Mouse (Mus musculus) gastrocnemius, adult 2 months (tissue): ENCODE measurements around the gene Fgfr2. TPM values are rescaled to one million over a fixed set of nuclear protein-coding genes. Genes with fewer than 3 reads are reported as not detected.

Experiments used
- DNase-seq: peaks from one replicate; pipeline ENCODE4 v3.0.0; 2022
- H3K27ac ChIP-seq: fragments of 200-600 bp; 2 replicates; pipeline ENCODE4 v1.8.1; 2022; ENCODE audit warnings: mild to moderate bottlenecking
- H3K4me3 ChIP-seq: fragments of 200-600 bp; 2 replicates; pipeline ENCODE4 v1.8.1; 2022; ENCODE audit warnings: mild to moderate bottlenecking, moderate library complexity
- CTCF ChIP-seq: fragments of 200-600 bp; IDR thresholded peaks from 2 replicates; pipeline ENCODE4 v1.8.1; 2022; ENCODE audit warnings: antibody characterized with exemption, mild to moderate bottlenecking, moderate library complexity
- intact Hi-C: fragments of 180-260 bp; cut with DNase I; formaldehyde crosslinking; loops from one replicate; pipeline ENCODE4 v1.15.1; 2025
- total RNA-seq, 2 experiments: library from RNA; stranded (reverse); gene quantifications; 2 replicates each; pipeline ENCODE4 v1.2.3; 2021

The Fgfr2 gene
- total RNA-seq, 2 experiments from 2014 or later: 0.15 to 0.33 TPM

GRCm38 (mm10) chr7:132767999-132768370, 355.2 kb downstream of the Fgfr2 start:
- DNase-seq: no peak
- intact Hi-C loops: loop anchor here (5.0 kb wide), 1 partner anchor 39 kb away; no protein-coding TSS in a partner anchor
- no peak overlapping the region for H3K4me3 ChIP-seq
- TF ChIP-seq CTCF: no peak
- H3K27ac ChIP-seq: peak overlapping the region; percentile 88

- DNase-seq: no peak
- no peak overlapping the region for H3K4me3 ChIP-seq
- intact Hi-C loops: loop anchor here (5.0 kb wide), 1 partner anchor 40 kb away; no protein-coding TSS in a partner anchor
- no peak for TF ChIP-seq CTCF
- H3K27ac ChIP-seq: peak overlapping the region; percentile 88
These were observed 355.7 kb downstream of the Fgfr2 start for GRCm38 (mm10) chr7:132767233-132767998.

GRCm38 (mm10) chr7:132766235-132766871, 356.8 kb downstream of the Fgfr2 start:
- peak; percentile 10; the same call in 1 of the 2 replicates for TF ChIP-seq CTCF
- peak overlapping the region; percentile 88 for H3K27ac ChIP-seq
- intact Hi-C loops: loop anchor here (5.0 kb wide), 1 partner anchor 41 kb away; no protein-coding TSS in a partner anchor
- peak; percentile 81 for DNase-seq
- no peak overlapping the region for H3K4me3 ChIP-seq

- TF ChIP-seq CTCF: no peak
- intact Hi-C loops: loop anchor here (2.0 to 5.0 kb wide), 2 partner anchors 29 to 42 kb away; no protein-coding TSS in a partner anchor
- Histone ChIP-seq H3K27ac (peak overlapping the region; percentile 88), H3K4me3 (no peak overlapping the region)
- no peak for DNase-seq
These were observed 357.4 kb downstream of the Fgfr2 start for GRCm38 (mm10) chr7:132765629-132766186.

- H3K4me3 ChIP-seq: no peak overlapping the region
- no peak for TF ChIP-seq CTCF
- no peak for DNase-seq
- peak overlapping the region; percentile 88 for H3K27ac ChIP-seq
- intact Hi-C loops: loop anchor here (2.0 to 5.0 kb wide), 2 partner anchors 28 to 42 kb away; no protein-coding TSS in a partner anchor
These were observed 358.2 kb downstream of the Fgfr2 start for GRCm38 (mm10) chr7:132764896-132765491.

GRCm38 (mm10) chr7:132764314-132764713, 358.8 kb downstream of the Fgfr2 start:
- intact Hi-C loops: loop anchor here (2.0 kb wide), 1 partner anchor 28 kb away; no protein-coding TSS in a partner anchor
- TF ChIP-seq CTCF: no peak
- DNase-seq: no peak
- Histone ChIP-seq H3K4me3 (no peak overlapping the region), H3K27ac (peak overlapping the region; percentile 88)

GRCm38 (mm10) chr7:132763911-132764310, 359.2 kb downstream of the Fgfr2 start:
- Histone ChIP-seq H3K27ac (peak overlapping the region; percentile 88), H3K4me3 (no peak overlapping the region)
- DNase-seq: no peak
- intact Hi-C loops: loop anchor here (2.0 kb wide), 1 partner anchor 27 kb away; no protein-coding TSS in a partner anchor
- TF ChIP-seq CTCF: no peak

- DNase-seq: no peak
- intact Hi-C loops: no loop called here
- peak overlapping the region; percentile 88 for H3K27ac ChIP-seq
These were observed 359.8 kb downstream of the Fgfr2 start for GRCm38 (mm10) chr7:132763351-132763750.

GRCm38 (mm10) chr7:132761409-132761808, 361.7 kb downstream of the Fgfr2 start:
- peak; percentile 52 for DNase-seq
- no peak overlapping the region for H3K4me3 ChIP-seq
- no peak for TF ChIP-seq CTCF
- intact Hi-C loops: no loop called here
- H3K27ac ChIP-seq: peak overlapping the region; percentile 88

More at GRCm38 (mm10) chr7:132763351-132763750, 359.8 kb downstream of the Fgfr2 start:
- no peak for TF ChIP-seq CTCF
- no peak overlapping the region for H3K4me3 ChIP-seq

- Histone ChIP-seq H3K27ac (peak overlapping the region; percentile 88), H3K4me3 (no peak overlapping the region)
- intact Hi-C loops: no loop called here
- no peak for DNase-seq
- no peak for TF ChIP-seq CTCF
These were observed 362.5 kb downstream of the Fgfr2 start for GRCm38 (mm10) chr7:132760589-132761180.

GRCm38 (mm10) chr7:132759926-132760325, 363.2 kb downstream of the Fgfr2 start:
- intact Hi-C loops: no loop called here
- Histone ChIP-seq H3K4me3 (no peak overlapping the region), H3K27ac (peak overlapping the region; percentile 88)
- DNase-seq: no peak
- no peak for TF ChIP-seq CTCF

GRCm38 (mm10) chr7:132759405-132759891, 363.7 kb downstream of the Fgfr2 start:
- H3K4me3 ChIP-seq: no peak overlapping the region
- H3K27ac ChIP-seq: 0 out of 2 replicates have a peak overlapping the region, but pooled peaks have one; percentile 3
- intact Hi-C loops: no loop called here
- no peak for DNase-seq
- TF ChIP-seq CTCF: no peak
